Comparison of ENCODE assay signal across 13 mouse cellular contexts in the genomic region with DNA sequence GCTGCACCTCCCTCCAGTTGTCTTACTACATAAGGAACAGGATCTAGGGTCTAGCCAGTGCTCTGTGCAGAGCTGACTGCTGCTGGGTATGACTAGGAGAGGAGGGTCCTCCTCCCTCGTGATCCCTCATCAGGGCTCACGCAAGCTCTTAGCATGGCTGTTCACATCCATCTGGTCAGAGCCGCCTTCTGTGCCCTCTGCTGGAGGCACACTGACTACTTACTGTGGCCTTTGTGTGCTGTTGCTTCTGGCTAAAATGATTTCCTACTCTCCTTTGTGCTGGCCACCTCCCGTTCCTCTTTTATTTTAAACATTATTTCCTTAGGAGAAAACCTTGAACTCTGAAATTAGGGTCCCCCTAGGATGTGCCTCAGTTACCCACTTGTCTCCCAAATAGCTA.
"Had no signal": no experiment of that assay in that cellular context is flagged by ENCODE, and none has a peak within 500 bp of the region (broad histone marks: within the 10 kb centered on the region; RNA-seq: fewer than 3 reads in every experiment).

No protein-coding gene starts in this region.

- H3K9ac ChIP-seq: forebrain, embryonic 15.5 days; forebrain, postnatal 0 days; heart, embryonic 12.5 days; hindbrain, embryonic 12.5 days; hindbrain, embryonic 15.5 days; kidney, embryonic 15.5 days; limb, embryonic 13.5 days; limb, embryonic 15.5 days had no signal

- DNase-seq: layer of hippocampus, adult 9-11 months; layer of hippocampus, postnatal 36 days had no signal

- H3K4me3 ChIP-seq: forebrain, embryonic 15.5 days; heart, embryonic 10.5 days; heart, embryonic 12.5 days; hindbrain, embryonic 12.5 days; hindbrain, embryonic 15.5 days; kidney, embryonic 15.5 days; limb, embryonic 13.5 days; limb, embryonic 15.5 days had no signal

- ATAC-seq: forebrain, embryonic 15.5 days had no signal

- H3K4me2 ChIP-seq: forebrain, embryonic 15.5 days; heart, embryonic 12.5 days; hindbrain, embryonic 12.5 days; hindbrain, embryonic 15.5 days; kidney, embryonic 15.5 days; limb, embryonic 13.5 days; limb, embryonic 15.5 days had no signal

- H3K9me3 ChIP-seq: forebrain, embryonic 15.5 days; heart, embryonic 10.5 days; heart, embryonic 12.5 days; hindbrain, embryonic 12.5 days; hindbrain, embryonic 15.5 days; kidney, embryonic 15.5 days; limb, embryonic 13.5 days; limb, embryonic 15.5 days had no signal

- H3K27ac ChIP-seq: forebrain, embryonic 15.5 days; heart, embryonic 10.5 days; hindbrain, embryonic 12.5 days; hindbrain, embryonic 15.5 days; hindbrain, postnatal 0 days; kidney, embryonic 15.5 days; kidney, postnatal 0 days; limb, embryonic 13.5 days; limb, embryonic 15.5 days had no signal

- H3K27me3 ChIP-seq: forebrain, embryonic 15.5 days; heart, embryonic 12.5 days; hindbrain, embryonic 12.5 days; hindbrain, embryonic 15.5 days; kidney, embryonic 15.5 days; limb, embryonic 13.5 days; limb, embryonic 15.5 days had no signal
